Mouse (Mus musculus): Measurements from ENCODE around the gene Ncf1.

Ncf1 gene

DNA sequence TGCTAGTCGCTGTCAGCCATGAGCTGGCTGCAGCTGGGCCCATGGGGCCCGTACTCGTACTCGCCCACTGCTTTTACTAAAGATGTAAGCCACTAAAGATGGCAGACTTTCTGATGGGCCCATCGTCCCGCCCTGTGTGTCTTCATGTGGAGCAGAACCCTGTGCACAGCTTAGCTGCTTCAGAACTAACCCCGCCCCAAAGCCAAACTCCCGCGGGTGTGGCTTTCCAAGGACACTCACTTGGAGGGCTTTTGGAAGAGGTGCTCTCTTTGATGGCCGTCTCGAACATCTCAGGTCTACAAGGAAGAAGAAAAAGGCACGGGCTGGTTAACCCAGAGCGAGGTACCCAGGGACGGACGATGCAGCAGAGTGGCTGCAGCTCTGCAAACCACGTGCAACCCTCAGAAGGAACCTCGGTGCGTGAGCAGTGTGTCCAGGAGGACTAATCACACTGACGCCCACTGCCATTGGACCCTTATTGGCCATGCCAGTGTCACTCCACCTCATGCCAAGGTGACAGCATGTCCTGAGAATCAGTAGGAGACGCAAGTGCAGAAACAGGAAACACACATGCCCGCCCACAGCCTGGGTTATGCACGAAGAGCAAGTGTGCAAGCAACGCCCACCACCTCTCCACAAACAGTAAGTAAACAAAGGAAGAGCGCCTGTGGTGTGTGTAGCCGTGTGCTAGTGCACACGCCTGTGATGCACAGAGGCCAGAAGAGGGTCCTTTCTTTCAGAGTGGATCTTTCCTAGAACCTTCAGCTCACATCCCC, 14.4 kb upstream of the Ncf1 start:
- no peak for DNase-seq (ENCODE audit: low spot score)

DNA sequence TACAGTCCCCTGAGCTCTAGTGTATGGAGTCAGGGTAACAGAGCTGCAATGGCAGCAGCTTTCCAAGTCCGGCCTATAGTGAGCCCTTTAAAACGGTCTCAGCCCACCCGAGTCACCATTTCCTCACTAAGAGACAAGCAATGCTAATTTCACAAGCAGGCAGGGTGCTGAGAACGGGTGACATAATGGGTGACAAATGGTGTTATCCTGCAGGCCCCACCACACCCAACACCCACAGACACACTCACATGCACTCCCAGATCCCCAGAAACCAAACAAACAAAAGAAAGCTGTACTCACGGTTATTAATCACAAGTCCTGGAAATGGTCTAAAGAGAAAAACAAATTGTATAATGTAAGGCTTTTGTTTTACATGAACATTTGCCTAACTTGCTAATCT, 12.4 kb upstream of the Ncf1 start:
- DNase-seq (ENCODE audit: low spot score): no peak

GRCm38 (mm10) chr5:134237936-134238760, 8.7 kb upstream of the Ncf1 start:
- DNase-seq (ENCODE audit: low spot score): no peak

GRCm38 (mm10) chr5:134237508-134237907, 8.1 kb upstream of the Ncf1 start:
- no peak for DNase-seq (ENCODE audit: low spot score)

- no peak for DNase-seq (ENCODE audit: low spot score)
Measured at GRCm38 (mm10) chr5:134236796-134237195, 7.4 kb upstream of the Ncf1 start.

DNA sequence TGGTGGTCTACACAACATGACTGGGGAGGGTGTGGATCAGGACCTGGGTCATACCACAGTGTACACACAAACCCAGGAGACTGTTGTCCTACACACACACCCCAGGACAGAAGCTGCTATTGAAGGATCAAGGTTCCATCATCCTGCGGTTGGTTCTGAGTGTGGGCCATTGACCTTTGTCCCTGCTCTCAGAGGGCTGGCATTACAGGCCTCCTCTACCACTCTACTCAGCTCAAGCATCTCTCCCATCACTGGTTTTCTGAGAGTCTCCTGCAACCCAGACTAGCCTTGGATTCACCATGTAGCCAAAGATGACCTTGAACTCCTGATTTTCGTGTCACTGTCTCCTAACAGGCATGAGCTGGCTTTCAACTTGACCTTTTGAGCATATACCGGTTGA, 6.8 kb upstream of the Ncf1 start:
- no peak for DNase-seq (ENCODE audit: low spot score)

GRCm38 (mm10) chr5:134235111-134235510, 5.7 kb upstream of the Ncf1 start:
- DNase-seq (ENCODE audit: low spot score): no peak

DNA sequence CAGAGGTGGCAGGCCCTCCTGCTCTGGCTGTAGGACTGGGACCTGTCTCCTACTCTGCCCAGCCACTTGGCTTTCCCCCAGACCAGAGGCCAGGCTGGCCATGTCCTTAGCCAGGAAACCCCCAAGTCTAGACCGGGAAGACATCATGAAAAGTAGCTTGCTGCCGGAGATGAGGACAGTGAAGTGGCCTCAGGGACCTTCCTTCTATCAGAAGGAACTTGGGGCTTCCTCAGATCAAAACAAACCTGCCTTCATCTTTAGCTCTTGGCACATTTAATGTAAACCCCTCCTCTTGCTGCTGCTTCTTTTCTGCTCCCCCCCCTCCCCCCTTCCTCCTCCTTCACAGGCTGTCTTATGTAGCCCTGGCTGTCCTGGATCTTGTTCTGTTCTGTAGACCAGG, 4.8 kb upstream of the Ncf1 start:
- no peak for DNase-seq (ENCODE audit: low spot score)

DNA sequence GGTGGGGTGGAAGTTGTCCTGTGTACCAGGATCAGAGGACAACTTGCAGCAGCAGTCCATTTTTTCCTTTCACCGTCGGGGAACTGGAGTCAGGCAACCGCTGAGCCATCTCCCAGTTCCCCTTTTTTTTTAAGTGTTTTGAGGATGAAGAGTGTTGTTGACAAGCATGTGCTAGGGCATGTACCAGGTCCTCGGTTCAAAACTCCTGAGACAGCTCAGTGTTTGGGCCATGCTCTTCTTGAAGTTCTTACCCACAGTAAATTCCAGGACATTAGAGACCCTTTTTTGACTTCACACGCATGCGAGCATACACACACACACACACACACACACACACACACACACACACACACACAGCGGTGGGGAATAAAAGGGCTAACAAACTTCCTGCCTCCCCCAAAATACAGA, 3.8 kb upstream of the Ncf1 start:
- no peak for DNase-seq (ENCODE audit: low spot score)

GRCm38 (mm10) chr5:134232568-134232967, 3.1 kb upstream of the Ncf1 start:
- DNase-seq (ENCODE audit: low spot score): no peak

DNA sequence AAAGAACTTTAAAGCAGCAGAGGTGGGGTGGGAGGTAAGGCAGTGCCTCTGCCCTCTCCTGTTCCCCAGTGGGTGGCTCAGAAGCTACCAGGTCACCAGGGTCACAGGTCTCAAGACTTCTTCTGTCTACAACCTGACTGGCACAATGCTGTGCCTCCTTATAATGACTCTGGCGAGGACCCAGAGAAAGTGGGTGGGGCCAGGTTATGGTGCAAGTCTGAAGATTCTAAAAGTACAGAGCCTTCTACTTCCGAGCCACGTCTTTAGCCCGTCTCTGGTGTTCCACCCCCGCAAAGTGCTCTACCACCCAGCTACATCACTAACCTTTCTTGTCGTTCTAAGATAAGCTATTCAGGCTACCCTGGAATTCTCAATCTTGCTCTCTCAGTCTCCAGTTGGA, 2.7 kb upstream of the Ncf1 start:
- DNase-seq (ENCODE audit: low spot score): no peak

DNA sequence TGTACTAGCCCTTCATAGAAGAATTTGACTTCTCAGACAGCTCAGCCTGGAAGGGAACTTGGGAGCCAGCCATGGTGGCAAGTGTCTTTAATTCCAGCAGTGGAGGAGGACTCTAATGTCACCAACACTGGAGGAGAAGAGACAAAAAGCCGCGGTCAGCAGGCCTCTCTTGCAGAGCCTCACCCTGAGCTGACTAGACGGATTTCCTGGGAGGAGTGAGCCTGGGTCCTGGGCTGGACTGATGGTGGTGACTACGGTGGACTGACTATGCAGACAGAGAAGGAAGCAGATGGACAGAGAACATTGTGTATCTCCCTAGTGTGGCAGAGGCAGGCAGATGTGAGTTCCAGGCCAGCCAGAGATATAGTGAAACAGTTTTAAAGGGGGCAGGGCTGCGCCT, 2.0 kb upstream of the Ncf1 start:
- DNase-seq (ENCODE audit: low spot score): no peak

- DNase-seq (ENCODE audit: low spot score): no peak
Measured at GRCm38 (mm10) chr5:134228249-134228638, 1.2 kb downstream of the Ncf1 start.

DNA sequence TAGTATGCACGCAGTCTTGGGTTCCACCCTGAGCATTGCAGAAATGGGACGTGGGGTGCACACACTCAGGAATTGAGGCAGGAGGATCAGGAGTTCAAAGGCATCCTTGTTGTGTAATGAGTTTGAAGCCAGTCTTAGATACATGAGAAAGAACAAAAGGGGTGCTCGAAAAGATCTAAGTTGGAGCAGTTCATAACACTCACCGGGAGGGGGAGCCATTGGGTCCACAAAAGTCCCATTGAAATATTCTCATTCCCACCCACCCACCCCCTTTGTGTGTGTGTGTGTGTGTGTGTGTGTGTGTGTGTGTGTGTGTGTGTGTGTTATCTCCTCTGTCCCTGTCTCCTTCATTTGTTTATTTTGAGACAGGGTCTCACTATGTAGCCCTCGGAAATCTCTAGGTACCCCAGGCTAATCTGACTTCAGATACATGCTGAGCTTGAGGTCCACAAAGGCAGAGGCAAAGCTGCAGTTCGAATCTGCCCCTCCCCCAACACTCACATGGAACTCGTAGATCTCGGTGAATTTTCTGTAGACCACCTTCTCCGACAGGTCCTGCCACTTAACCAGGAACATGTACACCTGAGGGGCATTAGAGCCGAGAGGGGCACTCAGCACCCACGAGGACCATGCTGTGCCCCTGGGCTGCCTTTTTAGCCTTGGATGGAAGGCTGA, 1.7 kb downstream of the Ncf1 start:
- no peak for DNase-seq (ENCODE audit: low spot score)

DNA sequence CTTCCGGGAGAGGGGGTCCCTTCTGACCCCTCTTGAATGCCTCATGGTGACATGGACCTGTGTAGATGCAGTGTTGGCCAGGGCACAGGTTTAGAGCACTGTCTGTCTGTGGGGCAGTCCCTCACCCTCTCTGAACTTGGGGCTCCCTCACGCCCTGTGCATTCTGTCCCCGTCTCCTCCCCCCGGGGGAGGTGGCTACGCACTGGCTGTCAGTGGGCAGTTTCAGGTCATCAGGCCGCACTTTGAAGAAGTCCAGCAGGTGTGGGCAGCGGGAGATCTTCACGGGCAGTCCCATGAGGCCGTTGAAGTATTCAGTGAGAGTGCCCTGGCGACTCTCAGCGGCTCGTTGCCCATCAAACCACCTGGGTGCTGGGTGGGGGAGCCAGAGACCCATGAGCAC, 2.5 kb downstream of the Ncf1 start:
- no peak for DNase-seq (ENCODE audit: low spot score)

- DNase-seq (ENCODE audit: low spot score): no peak
Measured at GRCm38 (mm10) chr5:134225110-134225901, 4.1 kb downstream of the Ncf1 start.

DNA sequence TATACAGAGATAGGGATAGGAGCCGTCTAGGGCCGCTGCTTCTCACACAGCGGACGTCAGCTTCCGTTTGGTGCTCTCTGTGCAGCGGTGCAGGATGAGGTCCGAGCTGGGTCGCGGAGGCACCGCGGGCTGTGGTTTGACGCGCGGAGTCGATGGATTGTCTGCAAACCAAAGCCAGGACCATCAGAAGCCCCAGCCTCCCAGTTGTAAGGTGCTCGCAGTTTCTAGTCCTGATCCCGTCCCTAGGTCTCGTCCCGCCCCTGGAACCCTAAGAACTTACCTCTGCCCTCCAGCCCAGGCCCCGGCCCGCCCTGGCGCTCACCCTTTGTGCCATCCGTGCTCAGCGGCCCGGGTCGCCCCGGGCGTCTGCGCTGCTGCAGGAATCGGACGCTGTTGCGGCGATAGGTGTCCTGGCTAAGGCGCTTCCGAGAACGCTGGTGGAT, 7.7 kb downstream of the Ncf1 start:
- no peak for DNase-seq (ENCODE audit: low spot score)

- no peak for DNase-seq (ENCODE audit: low spot score)
Measured at GRCm38 (mm10) chr5:134221278-134221677, 8.1 kb downstream of the Ncf1 start.

DNA sequence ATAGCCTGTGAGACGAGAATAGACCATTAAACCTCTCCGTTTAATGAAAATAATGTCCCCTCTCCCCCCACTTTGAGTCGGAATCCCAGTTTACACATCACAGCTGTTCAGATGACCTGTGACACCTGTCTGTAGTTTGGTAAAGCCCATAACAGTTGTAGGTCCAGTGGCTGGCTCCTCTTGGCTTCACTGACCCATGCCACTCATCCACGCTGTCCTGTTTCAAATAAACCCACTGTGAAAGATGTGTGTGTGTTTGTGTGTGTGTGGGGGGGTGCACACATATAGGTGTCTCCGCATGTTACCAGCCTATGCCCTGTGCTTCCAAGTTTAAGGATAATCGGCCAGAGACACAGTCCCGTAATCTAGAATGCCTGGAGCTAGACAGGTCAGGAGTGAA, 11.5 kb downstream of the Ncf1 start:
- DNase-seq (ENCODE audit: low spot score): no peak

DNA sequence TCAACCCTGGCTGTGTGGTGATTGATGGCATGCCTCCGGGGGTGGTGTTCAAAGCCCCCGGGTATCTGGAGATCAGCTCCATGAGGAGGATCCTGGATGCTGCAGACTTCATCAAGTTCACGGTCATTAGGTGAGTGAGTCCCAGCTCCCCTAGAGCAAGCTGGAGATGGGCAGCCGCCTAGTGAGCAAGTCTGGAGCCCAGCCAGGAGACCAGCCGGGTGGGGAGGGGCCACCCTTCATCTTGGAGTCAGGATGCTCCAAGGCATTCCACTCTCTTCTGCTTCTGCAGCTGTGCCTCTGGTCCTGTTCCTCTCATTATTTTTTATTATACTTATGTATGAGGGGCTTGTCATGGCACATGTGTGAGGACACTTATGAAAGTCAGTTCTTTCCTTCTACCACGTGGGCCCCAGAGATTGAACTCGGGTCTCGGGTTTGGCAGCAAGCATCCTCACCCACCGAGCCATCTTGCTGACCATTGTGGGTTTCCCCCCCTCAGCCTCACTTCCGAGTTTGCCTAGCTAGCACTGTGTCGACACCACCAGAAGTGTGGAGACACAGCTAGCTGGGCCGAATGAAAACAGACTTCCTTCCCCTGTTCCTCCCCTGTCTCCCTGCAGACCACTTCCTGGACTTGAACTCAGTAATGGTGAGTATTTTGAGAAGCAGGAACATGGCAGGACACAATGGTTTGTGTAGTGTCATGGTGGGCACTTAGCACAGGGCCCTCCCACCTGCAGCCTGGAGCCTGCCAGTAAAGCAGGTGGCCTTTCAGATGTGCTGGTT, 15.2 kb downstream of the Ncf1 start:
- no peak for DNase-seq (ENCODE audit: low spot score)

DNA sequence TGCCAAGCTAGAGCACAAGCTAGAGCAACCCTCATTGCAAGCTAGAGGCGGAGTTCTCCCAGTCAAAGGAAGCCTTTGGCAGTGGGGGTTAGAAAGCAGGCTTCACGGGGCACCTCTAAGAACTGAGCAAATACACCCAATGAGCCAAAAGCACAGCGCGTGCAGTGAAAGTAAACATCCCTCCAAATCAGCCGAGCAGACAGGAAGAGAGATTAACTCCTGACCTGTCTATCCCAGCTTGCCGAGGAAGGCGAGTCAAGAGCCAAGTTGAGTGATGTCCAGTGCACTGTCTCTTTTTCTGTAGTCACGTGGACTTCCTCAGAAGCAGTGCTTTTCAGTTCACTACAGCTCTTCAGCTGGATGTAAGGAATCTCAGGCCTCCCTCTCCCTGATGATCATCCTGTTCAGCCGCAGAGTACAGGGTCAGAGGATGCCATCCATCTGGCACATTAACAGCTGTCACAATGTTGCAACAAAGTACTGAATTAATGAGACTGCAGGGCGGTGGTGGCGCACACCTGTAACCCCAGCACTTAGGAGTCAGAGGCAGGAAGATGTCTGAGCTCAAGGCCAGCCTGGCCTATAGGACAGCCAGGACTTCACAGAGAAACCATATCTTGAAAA, 19.4 kb downstream of the Ncf1 start:
- DNase-seq (ENCODE audit: low spot score): no peak

All from urinary bladder, postnatal 10 days (tissue).